Mouse (Mus musculus) E14TG2a.4 (cell line): ENCODE data around the gene Gm10837.

ENCODE experiments used
- CTCF ChIP-seq: conservative IDR thresholded peaks from 2 replicates; pipeline ENCODE4 v1.5.1; 2014; ENCODE audit warnings: low read length
- NANOG ChIP-seq: IDR thresholded peaks from 2 replicates; pipeline ENCODE4 v1.6.1; 2014; ENCODE audit warnings: borderline replicate concordance, low read length, mixed read lengths
- POU5F1 ChIP-seq: IDR thresholded peaks from 2 replicates; pipeline ENCODE4 v1.6.1; 2014; ENCODE audit warnings: low read length, borderline replicate concordance

DNA sequence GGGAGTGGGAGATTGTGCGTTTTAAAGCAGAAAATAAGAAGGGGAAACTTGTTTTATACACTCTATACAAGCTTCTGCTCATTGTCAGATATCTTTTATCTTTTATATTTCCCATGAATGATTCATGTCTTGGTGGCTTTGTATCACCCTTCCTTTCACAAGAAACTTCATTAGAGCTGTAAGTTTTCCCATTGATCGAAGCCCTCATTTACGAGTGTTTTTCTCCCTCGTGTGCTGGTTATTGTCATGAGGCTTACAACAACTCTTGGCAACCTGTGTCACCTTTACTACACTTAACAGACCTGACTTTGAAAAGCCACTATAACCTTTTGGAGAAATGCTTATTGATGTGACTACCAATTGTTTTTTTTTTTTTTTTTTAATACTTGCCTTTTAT, 34.8 kb upstream of the Gm10837 start:
- TF ChIP-seq CTCF = no peak
- no peak for TF ChIP-seq POU5F1
- no peak for TF ChIP-seq NANOG
